Comparison of ENCODE assay signal across 13 mouse cellular contexts in the genomic region with DNA sequence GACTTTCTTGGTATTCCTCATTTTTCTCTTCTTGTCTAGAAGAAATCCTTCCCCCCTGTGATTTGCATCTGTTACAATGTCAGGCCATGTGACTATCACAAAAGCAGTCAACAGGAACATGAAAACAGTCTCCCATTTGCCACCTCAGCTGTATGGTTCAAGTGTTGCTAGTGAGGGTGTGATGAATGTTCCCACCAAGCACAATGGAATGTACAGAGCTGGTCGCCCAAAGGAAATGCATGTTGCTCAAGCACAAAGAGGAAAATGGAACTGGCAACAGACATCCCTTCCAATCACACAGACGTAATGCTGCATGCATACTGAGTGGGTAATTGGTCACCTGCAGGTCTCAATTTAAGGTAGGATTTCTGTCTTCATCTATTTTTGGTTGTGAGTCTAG.
DNase-seq lines count a peak whose midpoint lies in the region.
"Had no signal": no experiment of that assay in that cellular context is flagged by ENCODE, and none has a peak within 500 bp of the region (broad histone marks: within the 10 kb centered on the region; RNA-seq: fewer than 3 reads in every experiment).

No protein-coding gene starts in this region.

- DNase-seq in Muller cell, postnatal 12 days (ENCODE audit: inconsistent ontology term) = peak; percentile 17
- DNase-seq in brain, adult 2 months (ENCODE audit: low read depth, low spot score) = peak; percentile 29
- peak; percentile 27 for DNase-seq in cerebellum, adult 9-10 months
- peak; percentile 50 for DNase-seq in retina, embryonic 14.5 days (ENCODE audit: low spot score)
- DNase-seq in heart, postnatal 10 days = no peak
- DNase-seq in adrenal gland, postnatal 4 days (ENCODE audit: low spot score in 2 of 2) = no peak
- DNase-seq: adrenal gland, postnatal 10 days; B cell, adult 2 months; gastrocnemius, postnatal 10 days; heart, postnatal 36 days; kidney, postnatal 25 days; lung, postnatal 36 days; right cerebral cortex, postnatal 25 days had no signal

- intact Hi-C loops in heart, postnatal 10 days (cut with DNase I) = no loop called here

Comparison
In these comparisons a context has a peak if more than half of its experiments do, and no peak if none do; other contexts are left out.
1. DNase-seq: peak in Muller cell, postnatal 12 days (single experiment), brain, adult 2 months (single experiment), cerebellum, adult 9-10 months (single experiment) and retina, embryonic 14.5 days (single experiment); none in heart, postnatal 10 days (0 of 2) and adrenal gland, postnatal 4 days (0 of 2).